Mouse (Mus musculus): ENCODE results near the gene Trim43a. TPM values are rescaled to one million over a fixed set of nuclear protein-coding genes. Genes with fewer than 3 reads are reported as not detected.

The Trim43a gene
- total RNA-seq, 4 experiments from 2014 or later: 0.15 to 1.2 (median 0.42) TPM

Other genes starting within 250 kb of the Trim43a start
- gene Snx14, start 141.9 kb upstream of the Trim43a start, total RNA-seq (2022): 10 to 100 TPM; 59.6 to 64.5 (median 63.1) TPM
- 1 to 10 TPM in 3 of 4 experiments, not detected in 1; 1.1 to 2.8 (median 1.1) TPM for gene Gm20537, start 124.3 kb upstream of the Trim43a start, total RNA-seq (2022)
- 10 to 100 TPM; 57.7 to 79.2 (median 71.1) TPM for gene Syncrip, start 98.3 kb upstream of the Trim43a start, total RNA-seq (2022)
- 10 to 100 TPM in 2 of 4 experiments, 1 to 10 TPM in 2; 7.3 to 17.2 (median 12.2) TPM for gene Zfp949, start 32.9 kb upstream of the Trim43a start, total RNA-seq (2022)
- 10 to 100 TPM; 38.5 to 48.2 (median 42.9) TPM for gene Mthfsl, start 139.4 kb downstream of the Trim43a start, total RNA-seq (2022)
- 1 to 10 TPM in 3 of 4 experiments, under 1 TPM in 1; 0.95 to 3.3 (median 1.6) TPM for gene Bcl2a1d, start 151.0 kb downstream of the Trim43a start, total RNA-seq (2022)

All from adrenal gland, adult 8-10 months (tissue).